Mouse (Mus musculus): ENCODE data around the gene Ksr2. TPM values are rescaled to one million over a fixed set of nuclear protein-coding genes. Genes with fewer than 3 reads are reported as not detected.
"Not testable (repeated sequence)": the region's sequence is repeated elsewhere in the genome, so short reads cannot be mapped to it uniquely, and the experiment has no call there.

The Ksr2 gene
- total and polyA plus RNA-seq, 3 experiments, result 0.36 to 1.3 (median 1.2) TPM

- no peak for TF ChIP-seq TCF12 (IDR thresholded peaks at IDR 0.05; ENCODE audit: low read depth, low read length)
- TF ChIP-seq ZNF384 (IDR thresholded peaks at IDR 0.05; ENCODE audit: low read depth, low read length), result no peak
- Histone ChIP-seq H3K79me2 (replicated peaks; ENCODE audit: control insufficient read depth, extremely low read depth, insufficient read depth, poor library complexity, severe bottlenecking) (no peaks in the 10 kb centered on the region), H3K27me3 (replicated peaks) (no peaks in the 10 kb centered on the region), H3K4me2 (ENCODE audit: insufficient read depth, low read depth, poor library complexity, severe bottlenecking) (no peak overlapping the region), H3K9ac (ENCODE audit: insufficient read depth, low read depth) (no peak overlapping the region), H3K36me3 (replicated peaks in 1 of 2; ENCODE audit: control insufficient read depth in 1 of 2, insufficient read depth in 1 of 2, low read length in 1 of 2) (peaks cover 0 to 2% of the 10 kb centered on the region in 2 experiments), H3K4me1 (ENCODE audit: control insufficient read depth in 1 of 2, insufficient read depth in 2 of 2) (peaks cover 0 to 4% of the 10 kb centered on the region in 2 experiments; a peak in 1 of 4 replicates), H3K9me3 (replicated peaks; ENCODE audit: low read length) (no peaks in the 10 kb centered on the region), H3K4me3 (replicated peaks in 1 of 3; ENCODE audit: low read depth in 2 of 3, low read length in 2 of 3, poor library complexity in 1 of 3) (no peak overlapping the region), H3K27ac (ENCODE audit: insufficient read depth, low read depth) (no peak overlapping the region)
- no peak for DNase-seq (ENCODE audit: extremely low read depth)
- dilution Hi-C loops (cut with MboI; ENCODE audit: extremely low pct_ligation_motif_present, extremely low pct_unique_long_range_greater_than_20kb, low sequenced_read_pairs) (no loop called here), in situ Hi-C loops (cut with MboI; ENCODE audit: low pct_ligation_motif_present, low pct_unique_long_range_greater_than_20kb, low sequenced_read_pairs) (no loop called here)
Measured at GRCm38 (mm10) chr5:117620292-117620691, 206.5 kb downstream of the Ksr2 start.

DNA sequence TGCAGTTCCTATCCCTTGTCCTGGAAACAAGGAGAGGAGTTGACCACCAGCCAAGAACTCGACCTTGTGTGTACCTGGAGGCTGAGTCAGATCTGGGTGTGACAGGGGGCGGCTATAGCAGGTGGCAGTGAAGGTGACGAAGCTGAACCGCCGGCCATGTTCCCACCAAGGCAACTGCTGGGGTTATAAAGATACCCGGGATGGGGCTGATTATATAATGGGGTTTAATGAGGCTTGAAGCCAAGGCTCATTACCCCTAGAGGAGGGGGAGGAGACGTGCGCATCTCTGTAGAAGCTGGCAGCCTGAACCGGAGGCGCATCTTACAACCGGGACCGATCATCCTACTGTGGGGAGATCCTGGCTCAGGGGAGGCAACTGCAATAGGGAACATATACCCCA, 208.4 kb downstream of the Ksr2 start:
- dilution Hi-C loops (cut with MboI; ENCODE audit: extremely low pct_ligation_motif_present, extremely low pct_unique_long_range_greater_than_20kb, low sequenced_read_pairs), result no loop called here

GRCm38 (mm10) chr5:117623206-117623605, 209.4 kb downstream of the Ksr2 start:
- H3K36me3 ChIP-seq (replicated peaks in 1 of 2; ENCODE audit: control insufficient read depth in 1 of 2, insufficient read depth in 1 of 2, low read length in 1 of 2); H3K4me2 ChIP-seq (ENCODE audit: insufficient read depth, low read depth, poor library complexity, severe bottlenecking); H3K79me2 ChIP-seq (replicated peaks; ENCODE audit: control insufficient read depth, extremely low read depth, insufficient read depth, poor library complexity, severe bottlenecking); DNase-seq (ENCODE audit: extremely low read depth); in situ Hi-C loops (cut with MboI; ENCODE audit: low pct_ligation_motif_present, low pct_unique_long_range_greater_than_20kb, low sequenced_read_pairs); H3K9me3 ChIP-seq (replicated peaks; ENCODE audit: low read length); H3K4me3 ChIP-seq (replicated peaks in 1 of 3; ENCODE audit: low read depth in 2 of 3, low read length in 2 of 3, poor library complexity in 1 of 3); dilution Hi-C loops (cut with MboI; ENCODE audit: extremely low pct_ligation_motif_present, extremely low pct_unique_long_range_greater_than_20kb, low sequenced_read_pairs); H3K27ac ChIP-seq (ENCODE audit: insufficient read depth, low read depth); H3K4me1 ChIP-seq (ENCODE audit: control insufficient read depth in 1 of 2, insufficient read depth in 2 of 2); H3K27me3 ChIP-seq (replicated peaks); H3K9ac ChIP-seq (ENCODE audit: insufficient read depth, low read depth): not testable (repeated sequence)

More for the DNA sequence above, 208.4 kb downstream of the Ksr2 start:
- DNase-seq (ENCODE audit: extremely low read depth), result no peak
- no peak overlapping the region for H3K27ac ChIP-seq (ENCODE audit: insufficient read depth, low read depth)
- peaks cover 0 to 2% of the 10 kb centered on the region in 2 experiments for H3K36me3 ChIP-seq (replicated peaks in 1 of 2; ENCODE audit: control insufficient read depth in 1 of 2, insufficient read depth in 1 of 2, low read length in 1 of 2)
- H3K4me3 ChIP-seq (replicated peaks in 1 of 3; ENCODE audit: low read depth in 2 of 3, low read length in 2 of 3, poor library complexity in 1 of 3), result no peak overlapping the region
- H3K4me1 ChIP-seq (ENCODE audit: control insufficient read depth in 1 of 2, insufficient read depth in 2 of 2), result peaks cover 0 to 4% of the 10 kb centered on the region in 2 experiments; a peak in 1 of 4 replicates
- no peaks in the 10 kb centered on the region for H3K27me3 ChIP-seq (replicated peaks)
- in situ Hi-C loops (cut with MboI; ENCODE audit: low pct_ligation_motif_present, low pct_unique_long_range_greater_than_20kb, low sequenced_read_pairs), result no loop called here
- no peak for TF ChIP-seq MAX (IDR thresholded peaks at IDR 0.05; ENCODE audit: low read length)
- no peak for TF ChIP-seq BHLHE40 (IDR thresholded peaks at IDR 0.05; ENCODE audit: low read depth, low read length)
- TF ChIP-seq SIN3A (IDR thresholded peaks at IDR 0.05; ENCODE audit: low read length), result no peak
- TF ChIP-seq CHD1 (IDR thresholded peaks at IDR 0.05; ENCODE audit: low read depth, low read length), result no peak
- no peak for TF ChIP-seq GABPA (IDR thresholded peaks at IDR 0.05; ENCODE audit: insufficient replicate concordance, low read depth, low read length)
- H3K9me3 ChIP-seq (replicated peaks; ENCODE audit: low read length), result no peaks in the 10 kb centered on the region
- no peak overlapping the region for H3K4me2 ChIP-seq (ENCODE audit: insufficient read depth, low read depth, poor library complexity, severe bottlenecking)
- no peak overlapping the region for H3K9ac ChIP-seq (ENCODE audit: insufficient read depth, low read depth)
- H3K79me2 ChIP-seq (replicated peaks; ENCODE audit: control insufficient read depth, extremely low read depth, insufficient read depth, poor library complexity, severe bottlenecking), result no peaks in the 10 kb centered on the region

DNA sequence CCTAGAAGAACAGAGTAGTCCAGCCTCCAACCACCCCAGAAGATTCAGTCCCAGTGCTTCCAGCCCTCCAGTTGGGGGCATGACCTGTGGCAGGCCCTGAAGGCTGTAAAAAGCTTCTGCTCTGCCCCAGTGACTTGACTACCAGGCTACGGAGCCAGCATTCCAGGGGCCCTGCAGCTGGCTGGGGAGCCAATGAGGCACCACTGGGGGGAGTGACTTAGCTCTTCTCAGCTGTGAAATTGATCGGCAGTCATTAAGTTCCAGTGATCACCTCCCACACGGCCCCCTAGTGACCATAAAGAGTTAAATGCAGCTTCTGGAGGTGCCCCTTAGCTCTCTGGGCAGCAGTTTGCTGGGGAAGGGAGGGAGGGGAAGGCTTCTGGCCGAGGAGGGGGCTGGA, 213.1 kb downstream of the Ksr2 start:
- peaks cover 0 to 3% of the 10 kb centered on the region in 2 experiments; a peak in 1 of 4 replicates for H3K4me1 ChIP-seq (ENCODE audit: control insufficient read depth in 1 of 2, insufficient read depth in 2 of 2)
- DNase-seq (ENCODE audit: extremely low read depth), result no peak
- dilution Hi-C loops (cut with MboI; ENCODE audit: extremely low pct_ligation_motif_present, extremely low pct_unique_long_range_greater_than_20kb, low sequenced_read_pairs), result no loop called here
- H3K9me3 ChIP-seq (replicated peaks; ENCODE audit: low read length), result no peaks in the 10 kb centered on the region
- H3K9ac ChIP-seq (ENCODE audit: insufficient read depth, low read depth), result no peak overlapping the region
- no peak overlapping the region for H3K4me3 ChIP-seq (replicated peaks in 1 of 3; ENCODE audit: low read depth in 2 of 3, low read length in 2 of 3, poor library complexity in 1 of 3)
- no peaks in the 10 kb centered on the region for H3K36me3 ChIP-seq (replicated peaks in 1 of 2; ENCODE audit: control insufficient read depth in 1 of 2, insufficient read depth in 1 of 2, low read length in 1 of 2)
- no peaks in the 10 kb centered on the region for H3K79me2 ChIP-seq (replicated peaks; ENCODE audit: control insufficient read depth, extremely low read depth, insufficient read depth, poor library complexity, severe bottlenecking)
- no peaks in the 10 kb centered on the region for H3K27me3 ChIP-seq (replicated peaks)
- H3K27ac ChIP-seq (ENCODE audit: insufficient read depth, low read depth), result no peak overlapping the region
- in situ Hi-C loops (cut with MboI; ENCODE audit: low pct_ligation_motif_present, low pct_unique_long_range_greater_than_20kb, low sequenced_read_pairs), result no loop called here
- H3K4me2 ChIP-seq (ENCODE audit: insufficient read depth, low read depth, poor library complexity, severe bottlenecking), result no peak overlapping the region
- TF ChIP-seq BHLHE40 (IDR thresholded peaks at IDR 0.05; ENCODE audit: low read depth, low read length) (no peak), UBTF (IDR thresholded peaks at IDR 0.05; ENCODE audit: low read depth, low read length) (no peak), CHD2 (IDR thresholded peaks at IDR 0.05; ENCODE audit: low read length) (no peak), MYC (IDR thresholded peaks at IDR 0.05; ENCODE audit: low read depth, low read length) (no peak), ZKSCAN1 (IDR thresholded peaks at IDR 0.05; ENCODE audit: borderline replicate concordance, low read depth, low read length) (no peak), CTCF (conservative IDR thresholded peaks at IDR 0.05 in 1 of 2, IDR thresholded peaks at IDR 0.05 in 1 of 2; ENCODE audit: low read depth in 2 of 2, low read length in 2 of 2) (peak in 1 of 2 experiments; percentile 22; a peak in 1 of 4 replicates), CHD1 (IDR thresholded peaks at IDR 0.05; ENCODE audit: low read depth, low read length) (no peak)
